Mouse (Mus musculus): ENCODE measurements around the gene Ptprm.

DNA sequence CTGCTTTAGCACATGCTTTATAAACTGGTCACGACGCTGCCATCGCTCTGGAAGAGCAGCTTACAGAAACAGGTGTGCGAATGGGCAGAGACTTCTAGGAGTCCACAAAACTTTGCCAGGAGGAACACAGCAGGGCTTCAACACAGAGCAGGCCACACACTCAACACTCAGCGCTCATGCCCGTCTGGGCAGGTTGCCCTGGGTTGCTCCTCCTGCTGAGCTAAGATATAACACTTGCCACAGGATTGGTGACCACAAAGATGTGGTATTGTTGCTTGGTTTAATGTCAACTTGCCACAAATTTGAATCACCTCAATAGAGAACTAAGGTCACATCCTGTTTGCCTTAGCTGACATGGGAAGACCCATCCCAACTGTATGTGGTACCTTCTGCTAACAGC is 88.0 kb downstream of the Ptprm start:
- TF ChIP-seq POLR2A (IDR thresholded peaks at IDR 0.05; ENCODE audit: insufficient read depth, low read depth, low read length) (no peak), CTCF (IDR thresholded peaks at IDR 0.05; ENCODE audit: insufficient read depth, low read depth, low read length) (no peak)
